Mouse (Mus musculus) CH12.LX (cell line): ENCODE data around the gene Pdpk1.

Experiments
- CTCF ChIP-seq, 2 experiments: IDR thresholded peaks in 1 of 2; conservative IDR thresholded peaks in 1 of 2; 2 replicates each; pipeline ENCODE4 v1.5.1; 2011 to 2012; ENCODE audit warnings: low read depth in 2 of 2, low read length in 2 of 2, improper control_type of control experiment in 1 of 2, inconsistent platforms in 1 of 2, mild to moderate bottlenecking in 1 of 2, moderate library complexity in 1 of 2
- EP300 ChIP-seq: IDR thresholded peaks from 2 replicates; pipeline ENCODE4 v1.6.1; 2011; ENCODE audit warnings: low read length, improper control_type of control experiment

DNA sequence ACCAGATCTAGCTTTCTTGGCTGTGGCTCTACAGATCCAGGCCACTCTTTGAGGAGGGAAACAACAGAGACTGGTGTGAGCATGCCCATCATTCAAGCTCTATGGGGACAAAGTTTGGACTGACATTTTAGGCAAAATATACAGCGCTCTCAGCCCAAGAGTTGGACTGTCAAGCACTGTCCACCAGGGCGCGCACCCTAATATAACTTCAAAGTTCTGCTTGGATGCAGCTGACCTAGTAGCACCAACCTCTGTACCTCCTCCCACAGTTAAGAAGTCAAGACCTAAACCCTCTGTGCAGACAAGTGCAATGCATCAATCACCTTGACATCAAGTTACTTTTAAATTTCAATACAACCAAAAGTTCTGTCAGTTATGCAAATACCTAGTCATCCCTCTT, 19.2 kb downstream of the Pdpk1 start:
- TF ChIP-seq CTCF (conservative IDR thresholded peaks at IDR 0.05 in 1 of 2, IDR thresholded peaks at IDR 0.05 in 1 of 2; ENCODE audit: low read depth in 2 of 2, low read length in 2 of 2) (peak in 1 of 2 experiments; percentile 35; a peak in 2 of 4 replicates), EP300 (no peak)
